Mouse (Mus musculus) embryo, embryonic 11.5 days (tissue): ENCODE results near the gene Mfap4.

Experiments
- DNase-seq: peaks from one replicate; pipeline ENCODE4 v3.0.0-alpha.2; 2012; ENCODE audit warnings: low read depth, low spot score

Gene Mfap4

GRCm38 (mm10) chr11:61484613-61485540, at the start of gene Mfap4:
Mfap4 (plus strand) TSS chr11:61485431.
- DNase-seq: peak; percentile 74

- no peak for DNase-seq
Measured at GRCm38 (mm10) chr11:61436298-61436697, 48.9 kb upstream of the Mfap4 start.

DNA sequence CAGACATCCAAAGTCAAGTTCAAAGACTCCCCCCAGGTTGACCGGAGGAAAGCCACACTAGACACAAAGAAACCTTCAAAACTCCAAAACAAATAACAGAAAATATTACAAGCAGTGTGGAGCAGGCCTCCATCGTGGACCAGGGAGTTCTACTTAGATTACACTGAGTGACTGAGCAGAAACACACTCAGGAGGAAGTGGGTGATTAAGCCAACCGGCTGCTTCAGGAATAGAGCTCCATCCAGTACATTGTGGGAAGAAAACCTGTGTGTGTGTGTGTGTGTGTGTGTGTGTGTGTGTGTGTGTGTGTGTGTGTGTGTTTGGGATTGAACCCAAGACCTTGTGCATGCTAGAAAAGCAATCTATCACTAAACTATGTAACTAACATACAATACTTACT, 46.1 kb upstream of the Mfap4 start:
- DNase-seq: no peak

- DNase-seq: no peak
Measured at GRCm38 (mm10) chr11:61440416-61440815, 44.8 kb upstream of the Mfap4 start.

- no peak for DNase-seq
Measured at GRCm38 (mm10) chr11:61441670-61442069, 43.6 kb upstream of the Mfap4 start.

DNA sequence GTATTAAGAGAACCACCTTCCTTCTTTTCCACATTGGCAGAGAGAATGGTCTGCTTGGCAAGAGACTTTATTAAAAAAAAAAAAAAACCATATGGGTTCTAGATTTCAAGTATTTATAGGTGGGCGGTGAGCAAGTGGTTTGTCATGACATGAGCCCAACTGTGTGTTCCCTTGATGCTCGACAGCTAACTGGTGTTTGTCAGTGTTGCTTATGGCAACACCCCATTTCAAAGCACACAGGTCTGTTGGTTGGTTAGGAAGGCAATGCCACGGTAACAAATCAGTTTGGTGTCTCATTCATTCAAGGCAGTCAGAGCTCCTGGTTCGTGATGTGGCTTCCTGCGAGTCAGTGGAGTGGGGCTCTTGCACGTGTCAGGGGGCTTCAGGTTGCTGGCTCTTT, 41.4 kb upstream of the Mfap4 start:
- no peak for DNase-seq

- DNase-seq: no peak
Measured at GRCm38 (mm10) chr11:61447296-61447695, 37.9 kb upstream of the Mfap4 start.

GRCm38 (mm10) chr11:61448041-61448440, 37.2 kb upstream of the Mfap4 start:
- DNase-seq: no peak

- no peak for DNase-seq
Measured at GRCm38 (mm10) chr11:61448599-61449225, 36.5 kb upstream of the Mfap4 start.

GRCm38 (mm10) chr11:61449499-61450292, 35.5 kb upstream of the Mfap4 start:
- no peak for DNase-seq

DNA sequence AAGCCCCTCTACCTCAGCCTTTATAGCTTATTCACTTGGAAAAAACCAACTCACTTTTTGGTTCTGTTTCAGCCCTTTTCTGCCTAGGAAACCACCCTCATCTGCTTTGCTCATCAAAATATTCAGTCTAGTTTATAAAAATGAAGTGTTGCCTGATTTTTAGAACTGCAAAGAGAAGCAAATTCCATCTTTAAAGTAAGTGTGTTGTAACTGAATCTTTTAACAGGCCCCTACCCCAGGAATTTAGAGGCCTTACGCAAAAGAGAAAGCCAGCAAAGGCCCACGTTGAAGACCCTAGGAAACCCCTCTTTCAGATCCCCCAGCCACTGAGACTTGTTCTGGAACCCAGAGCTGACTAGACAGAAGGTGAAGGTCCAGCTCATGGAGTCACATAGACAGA, 21.2 kb upstream of the Mfap4 start:
- no peak for DNase-seq

DNA sequence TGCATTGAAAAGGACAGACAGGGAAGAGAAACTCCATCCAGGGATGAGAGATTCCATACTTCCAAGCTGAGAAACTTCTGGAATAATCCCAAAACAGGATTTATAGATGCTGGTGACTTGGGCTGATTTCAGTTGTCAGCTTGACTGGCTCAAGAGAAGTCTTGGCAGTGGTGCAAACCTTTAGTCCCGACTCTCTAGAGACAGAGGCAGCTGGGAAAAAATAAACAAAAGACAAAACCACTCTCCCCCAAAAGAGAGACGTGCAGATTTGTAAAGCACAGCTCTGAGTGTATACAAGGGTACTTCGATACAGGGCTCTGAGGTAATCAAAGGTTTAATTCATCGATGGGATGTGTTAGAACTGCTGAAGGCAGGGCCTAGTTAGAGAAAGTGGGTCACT, 19.8 kb upstream of the Mfap4 start:
- DNase-seq: no peak

- no peak for DNase-seq
Measured at GRCm38 (mm10) chr11:61468534-61468933, 16.7 kb upstream of the Mfap4 start.

DNA sequence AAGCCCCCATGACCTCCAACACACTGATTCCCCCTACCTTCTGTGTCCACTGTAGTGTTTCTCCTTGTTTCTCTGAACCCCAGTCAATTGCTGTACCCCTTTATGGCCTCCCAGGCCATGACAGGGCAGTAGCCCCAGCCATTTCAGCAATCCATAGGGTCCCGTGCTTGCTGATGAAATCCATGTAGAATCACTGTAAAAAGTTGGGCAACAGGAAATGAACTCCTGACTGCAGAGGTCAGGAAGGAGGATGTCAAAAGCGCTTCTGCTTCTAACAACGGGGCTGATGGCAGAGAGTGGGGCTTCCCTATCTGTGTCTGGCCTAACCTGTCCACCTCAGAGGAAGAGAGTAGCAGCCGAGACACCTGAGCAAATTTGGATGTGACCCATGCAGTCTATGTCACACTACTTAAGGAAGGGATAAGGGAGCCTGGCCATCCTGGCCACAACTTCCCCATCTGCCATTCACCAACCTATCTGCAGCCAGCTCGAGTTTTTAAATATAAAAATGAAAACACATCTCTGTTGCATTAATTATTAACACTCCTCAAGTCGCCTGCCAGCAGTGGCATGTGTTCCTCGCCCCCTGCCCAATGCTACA, 15.8 kb upstream of the Mfap4 start:
- DNase-seq: no peak

DNA sequence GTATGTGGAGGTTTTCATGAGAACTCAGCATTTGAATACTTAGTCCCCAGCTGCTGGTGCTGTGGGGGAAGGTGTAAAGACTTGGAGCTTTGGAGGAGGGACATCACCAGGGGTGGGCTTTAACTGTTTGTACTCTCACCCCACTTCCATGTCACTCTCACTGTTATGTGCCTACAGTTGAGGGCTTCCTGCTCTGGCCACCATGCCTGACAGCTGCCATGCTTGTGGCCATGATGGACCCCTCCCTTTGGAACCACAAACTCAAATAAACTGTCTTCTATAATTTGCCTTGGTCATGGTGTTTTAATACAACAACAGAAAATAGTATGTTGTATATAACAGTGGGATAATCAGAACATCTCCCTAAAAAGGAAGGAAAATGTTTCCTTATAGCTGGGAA, 14.4 kb upstream of the Mfap4 start:
- DNase-seq: no peak

DNA sequence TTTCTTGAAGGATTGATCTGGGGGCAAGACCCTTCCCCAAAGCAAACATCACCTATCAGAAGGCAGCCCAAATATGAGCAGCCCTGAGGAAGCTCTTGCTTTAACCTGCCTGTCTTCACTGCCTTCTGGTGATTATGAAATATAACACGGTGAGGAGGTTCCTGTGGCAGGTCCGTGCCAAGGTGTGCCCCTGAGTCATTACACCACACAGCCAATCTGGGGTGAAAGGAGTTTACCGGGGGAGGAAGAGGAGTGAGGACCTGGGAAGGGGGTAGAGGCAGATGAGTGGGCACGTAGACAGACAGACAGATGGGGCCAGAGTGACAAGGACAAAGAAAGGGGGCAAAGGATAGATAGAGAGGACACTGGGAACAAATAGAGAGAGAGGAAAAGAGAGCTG, 11.6 kb upstream of the Mfap4 start:
- DNase-seq: no peak

DNA sequence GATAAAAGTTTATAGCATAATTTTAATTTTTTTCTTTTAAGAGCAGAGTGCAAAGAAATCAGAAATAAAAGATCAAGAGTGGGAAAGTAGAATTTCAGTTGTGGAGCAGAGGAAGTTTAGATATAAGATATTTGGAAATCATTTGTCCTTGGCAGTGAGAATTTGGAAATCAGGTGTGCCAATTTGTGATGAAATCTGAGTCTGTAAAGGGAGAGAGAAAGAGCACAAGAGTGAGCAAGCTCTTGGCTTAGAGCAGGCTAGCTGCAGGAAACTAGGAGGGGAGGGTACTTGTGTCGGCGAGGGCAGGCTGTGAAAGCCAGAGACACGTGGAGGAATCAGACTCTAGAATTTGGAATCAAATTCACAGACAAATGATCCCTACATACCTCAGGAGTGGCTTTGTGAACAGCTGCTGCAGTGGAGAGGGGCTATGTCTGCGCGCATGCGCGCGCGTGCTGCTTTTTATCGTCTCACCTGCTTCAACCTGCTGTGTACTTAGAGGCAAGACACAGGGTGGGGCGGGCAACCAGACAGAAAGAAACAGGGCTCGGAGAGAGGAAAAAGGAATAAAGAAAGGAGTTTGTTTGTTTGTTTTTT, 8.3 kb upstream of the Mfap4 start:
- no peak for DNase-seq

DNA sequence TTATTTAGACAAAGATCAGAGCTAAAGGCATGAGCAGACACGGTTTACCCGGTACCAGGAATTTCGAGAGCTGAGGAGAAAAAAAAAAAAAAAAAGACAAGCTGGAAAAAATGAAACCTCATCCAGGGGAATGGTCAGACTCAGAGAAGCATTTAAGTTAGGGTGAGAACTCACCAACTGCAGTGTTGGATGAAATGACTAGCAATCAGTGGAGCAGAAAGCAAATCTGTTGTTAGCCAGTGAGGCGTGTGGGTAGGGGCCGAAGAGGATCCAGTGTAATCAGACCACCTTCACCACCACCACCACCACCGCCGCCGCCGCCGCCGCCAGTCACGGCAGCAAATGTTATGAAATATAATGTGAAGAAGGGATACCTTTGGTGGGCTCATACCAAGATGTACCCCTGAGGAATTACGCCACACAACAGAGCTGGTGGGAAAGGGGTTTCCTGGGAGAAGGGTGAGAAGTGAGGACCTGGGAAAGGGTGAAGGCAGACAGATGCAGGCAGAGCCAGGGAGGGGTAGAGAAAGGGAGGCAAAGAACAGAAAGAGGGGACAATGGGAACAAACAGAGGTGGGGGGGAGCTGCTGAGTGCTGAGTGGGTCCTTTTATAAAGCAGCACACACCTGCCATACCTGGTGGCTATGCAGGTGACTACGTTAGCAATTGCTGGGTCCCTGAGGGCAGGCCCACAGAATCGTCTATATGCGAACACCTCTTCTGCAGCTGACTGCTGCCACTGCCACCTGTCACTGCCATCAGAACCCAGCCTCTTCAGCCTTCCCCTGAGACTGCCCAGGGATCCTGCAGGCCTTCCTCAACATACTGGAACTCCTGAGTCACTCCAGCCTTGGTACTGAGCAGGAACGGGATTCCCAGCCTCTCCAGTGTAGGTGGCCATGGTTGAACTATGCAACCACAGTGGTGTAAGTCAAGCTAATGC, 7.4 kb upstream of the Mfap4 start:
- no peak for DNase-seq

GRCm38 (mm10) chr11:61478788-61479187, 6.4 kb upstream of the Mfap4 start:
- DNase-seq: no peak
